Mouse (Mus musculus): ENCODE measurements at regions not wholly inside any gene's neighbourhood (a gene's known extent, or its start where the extent isn't known, plus 50 kb on each side); places are given as distances from the start of the nearest gene placed in this dataset.

DNA sequence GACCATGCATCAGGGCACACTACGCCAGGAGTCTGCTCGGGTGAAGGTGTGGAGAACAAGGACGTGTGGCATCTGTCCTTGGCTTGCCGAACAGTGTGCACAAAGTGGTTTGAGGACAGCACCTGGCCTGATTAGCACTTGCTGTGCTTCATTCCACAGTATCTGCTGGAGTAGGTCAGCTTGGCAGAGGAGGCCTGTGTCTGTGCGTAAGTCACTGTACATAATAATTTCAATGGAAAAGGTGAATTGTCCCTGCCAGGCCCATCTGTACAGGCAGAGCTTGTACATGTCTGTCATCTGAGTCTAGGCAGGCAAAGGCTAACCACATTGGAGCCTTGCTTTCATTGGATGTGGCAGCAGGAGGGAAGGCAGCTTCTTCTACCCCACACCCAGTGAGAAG is 979.5 kb upstream of the Car8 start:
- no peak for DNase-seq

DNA sequence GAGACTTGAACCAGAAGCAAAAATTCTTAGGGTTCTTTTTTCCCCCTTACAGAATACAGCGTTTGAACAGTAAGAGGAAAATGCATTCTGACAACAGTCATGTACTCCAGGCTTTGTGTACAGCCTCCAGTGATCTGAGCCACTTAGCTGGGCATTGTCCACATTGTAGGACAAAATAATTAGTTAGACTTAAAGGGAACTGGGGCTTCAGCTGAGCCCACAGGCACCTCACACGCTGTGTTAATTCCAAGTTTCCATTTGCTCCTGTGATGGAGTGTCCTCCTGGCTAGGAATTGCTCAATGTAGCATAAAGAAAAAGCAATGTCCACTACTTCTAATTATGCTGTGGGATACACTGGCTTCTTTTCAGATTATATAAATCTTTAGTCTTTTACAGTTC is 969.8 kb upstream of the Car8 start:
- DNase-seq, result no peak

GRCm38 (mm10) chr4:9200012-9200411 is 961.2 kb upstream of the Car8 start:
- DNase-seq, result no peak

GRCm38 (mm10) chr4:9196435-9196834 is 957.6 kb upstream of the Car8 start:
- DNase-seq, result no peak

- DNase-seq, result peak; percentile 32
Observed at GRCm38 (mm10) chr4:9193121-9193520, 954.3 kb upstream of the Car8 start.

- DNase-seq, result no peak
Observed at GRCm38 (mm10) chr4:9185156-9185875, 946.5 kb upstream of the Car8 start.

GRCm38 (mm10) chr4:9184451-9185121 is 945.7 kb upstream of the Car8 start:
- peak; percentile 6 for DNase-seq

DNA sequence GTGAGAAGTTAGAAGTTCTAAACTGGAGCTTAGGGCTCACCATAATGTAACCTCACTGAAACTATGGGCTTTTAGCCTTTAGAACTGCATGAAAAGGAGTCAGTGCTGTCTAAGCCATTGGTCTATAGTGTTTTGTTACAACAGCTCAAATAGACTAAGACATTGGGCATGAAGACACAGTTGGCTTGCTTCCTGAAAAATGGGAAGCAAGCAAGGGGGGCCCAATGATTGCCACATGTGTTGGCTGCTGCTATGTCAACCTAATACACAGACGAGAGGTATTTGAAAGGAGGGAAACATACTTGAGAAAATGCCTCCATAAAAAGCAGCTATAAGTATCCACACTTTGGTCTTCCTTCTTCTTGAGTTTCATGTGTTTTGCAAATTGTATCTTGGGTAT is 935.5 kb upstream of the Car8 start:
- no peak for DNase-seq

GRCm38 (mm10) chr4:9162374-9162773 is 923.5 kb upstream of the Car8 start:
- DNase-seq, result no peak

DNA sequence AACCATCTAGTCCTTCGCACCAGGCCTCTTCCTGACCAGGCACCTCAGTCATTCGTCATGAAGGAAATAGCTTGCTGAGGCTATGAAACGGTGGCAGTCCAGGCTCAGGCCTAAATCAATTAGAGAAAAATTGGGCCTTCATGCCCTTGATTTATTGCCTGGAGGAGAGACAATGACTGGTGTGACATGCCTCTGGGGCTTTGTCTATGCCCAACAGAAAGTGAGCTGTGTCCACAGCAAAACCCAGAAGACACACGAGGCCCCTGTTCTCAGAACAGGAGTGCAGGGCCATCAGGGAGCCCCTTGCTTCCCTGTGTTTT is 922.9 kb upstream of the Car8 start:
- DNase-seq, result no peak

DNA sequence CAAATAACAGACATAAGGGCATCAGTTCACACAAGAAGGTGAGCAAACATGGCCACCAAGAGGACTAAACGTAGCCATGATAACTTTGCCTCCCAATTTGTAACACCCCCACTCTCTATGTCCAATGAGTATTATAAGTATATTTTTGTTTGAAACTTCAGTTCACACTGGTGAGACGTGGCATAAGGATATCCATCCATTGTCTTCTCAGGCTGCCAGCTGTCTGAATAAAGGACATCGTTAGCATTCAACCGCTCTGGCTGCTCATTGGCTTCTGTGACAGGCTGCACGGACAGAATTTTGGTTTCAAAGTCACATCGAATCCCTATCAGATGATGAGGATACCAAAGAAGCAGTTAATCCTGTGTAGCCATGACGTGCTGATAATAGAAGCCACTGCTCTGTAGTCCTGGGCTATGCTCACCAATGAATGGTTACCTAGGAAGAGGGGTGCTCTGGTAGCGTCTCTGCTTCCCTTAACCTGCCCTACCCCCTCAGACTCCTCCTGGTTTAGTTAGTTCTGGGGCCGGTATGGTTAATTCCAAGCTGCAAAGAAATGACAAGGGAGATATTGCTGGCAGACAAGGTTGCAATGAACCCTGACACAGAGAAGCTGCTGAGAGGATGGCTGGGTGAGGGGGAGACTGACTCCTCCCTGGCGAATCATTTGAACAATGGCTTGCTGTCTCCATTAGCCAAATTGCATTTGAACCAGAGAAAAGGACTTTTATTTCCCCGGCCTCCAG is 922.4 kb upstream of the Car8 start:
- DNase-seq, result no peak

DNA sequence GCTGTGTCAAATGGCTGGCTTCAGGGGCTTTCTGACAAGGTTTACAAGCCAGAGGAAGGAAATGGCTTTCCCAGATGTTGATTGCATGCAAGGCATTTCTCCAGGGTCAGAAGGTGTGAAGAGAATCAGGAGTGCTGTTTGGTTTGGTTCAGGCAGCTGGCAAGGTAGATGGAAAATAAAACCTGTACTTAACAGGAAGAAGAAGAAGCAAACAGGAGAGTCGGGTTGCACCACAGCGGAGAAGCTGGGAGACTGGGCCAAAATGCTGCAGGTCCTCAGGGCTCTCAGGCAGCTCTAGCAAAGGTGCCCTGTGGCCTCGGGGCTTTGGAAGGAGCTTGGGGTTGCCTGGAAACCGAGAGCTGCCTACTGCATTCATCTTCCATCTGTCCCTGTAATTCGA is 908.9 kb upstream of the Car8 start:
- no peak for DNase-seq

DNA sequence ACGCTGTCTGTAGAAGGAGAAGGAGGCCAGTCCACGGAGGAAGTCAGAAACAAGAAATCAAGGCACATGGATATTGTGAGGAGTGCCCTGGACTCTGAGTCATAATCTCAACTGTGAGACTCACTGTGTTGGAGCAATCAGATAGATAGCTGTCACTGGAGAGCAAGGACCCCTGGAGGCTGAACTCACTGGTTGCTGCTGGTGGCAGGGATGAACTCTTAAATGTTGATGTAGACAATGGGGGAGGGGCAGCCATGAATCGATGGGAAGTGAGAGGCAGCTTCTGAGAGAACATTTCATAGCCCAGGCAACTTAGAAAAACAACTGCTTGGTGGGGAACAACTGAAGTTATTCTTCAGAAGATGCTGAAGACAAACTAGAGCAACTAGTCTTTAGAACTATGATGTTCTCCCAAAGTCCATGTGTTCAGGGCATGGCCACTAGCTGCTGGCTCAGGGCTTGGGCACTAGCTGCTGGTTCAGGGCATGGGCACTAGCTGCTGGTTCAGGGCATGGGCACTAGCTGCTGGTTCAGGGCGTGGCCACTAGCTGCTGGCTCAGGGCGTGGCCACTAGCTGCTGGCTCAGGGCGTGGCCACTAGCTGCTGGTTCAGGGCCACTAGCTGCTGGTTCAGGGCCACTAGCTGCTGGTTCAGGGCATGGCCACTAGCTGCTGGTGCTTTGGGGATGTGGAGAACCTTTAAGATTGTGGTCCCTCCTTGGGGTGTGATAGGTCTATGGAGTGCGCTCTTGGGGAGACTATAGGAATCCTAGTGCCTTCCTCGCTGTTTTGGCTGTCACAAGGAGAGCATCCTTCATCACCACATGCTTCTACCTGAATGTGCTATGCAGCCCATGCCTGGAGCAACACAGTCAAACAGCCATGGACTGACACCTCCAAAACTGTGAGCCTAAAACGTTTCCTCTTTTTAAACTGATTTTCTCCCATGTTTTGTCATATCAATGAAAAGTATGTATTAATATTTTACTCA is 905.7 kb upstream of the Car8 start:
- no peak for DNase-seq

DNA sequence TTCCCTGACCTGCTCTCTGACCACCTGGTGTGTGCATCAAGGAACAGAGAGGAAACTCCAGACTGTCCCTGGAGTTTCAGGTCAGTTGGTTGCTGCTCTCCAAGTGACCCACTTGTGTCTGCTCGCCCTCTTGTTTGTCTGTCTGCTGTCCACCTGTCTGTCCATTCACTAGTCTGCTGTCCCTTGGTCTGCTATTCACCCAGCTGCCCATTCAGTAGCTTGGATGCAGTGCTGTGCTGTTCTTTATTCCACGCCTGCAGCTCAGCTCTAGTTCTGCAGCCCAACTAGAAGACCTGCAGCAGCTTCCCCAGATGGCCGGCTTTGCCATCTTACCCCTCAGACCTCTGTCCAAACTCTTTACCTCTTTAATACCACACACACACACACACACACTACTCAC is 904.2 kb upstream of the Car8 start:
- no peak for DNase-seq

GRCm38 (mm10) chr4:9141946-9142683 is 903.3 kb upstream of the Car8 start:
- no peak for DNase-seq

DNA sequence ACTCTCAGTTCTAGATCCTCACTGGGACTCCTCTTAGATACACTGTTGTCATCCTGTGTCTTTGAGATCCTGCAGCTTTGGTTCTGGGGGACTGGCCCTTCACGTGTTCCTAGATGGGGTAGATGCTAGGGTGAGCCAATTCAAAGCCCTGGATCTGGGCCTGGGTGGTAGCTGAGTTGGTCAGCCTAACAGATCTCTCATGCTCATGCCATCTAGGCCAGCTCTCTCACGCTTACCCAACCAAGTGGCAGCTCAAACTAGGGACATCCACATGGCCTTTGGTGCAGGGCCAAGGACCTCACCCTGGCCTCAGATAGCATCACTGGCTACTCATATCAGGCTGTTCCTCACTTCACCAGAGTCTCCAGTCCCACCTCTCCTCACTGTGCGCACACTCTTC is 901.9 kb upstream of the Car8 start:
- DNase-seq, result no peak

GRCm38 (mm10) chr4:9136657-9137056 is 897.8 kb upstream of the Car8 start:
- no peak for DNase-seq

GRCm38 (mm10) chr4:9136188-9136569 is 897.3 kb upstream of the Car8 start:
- peak; percentile 48 for DNase-seq

DNA sequence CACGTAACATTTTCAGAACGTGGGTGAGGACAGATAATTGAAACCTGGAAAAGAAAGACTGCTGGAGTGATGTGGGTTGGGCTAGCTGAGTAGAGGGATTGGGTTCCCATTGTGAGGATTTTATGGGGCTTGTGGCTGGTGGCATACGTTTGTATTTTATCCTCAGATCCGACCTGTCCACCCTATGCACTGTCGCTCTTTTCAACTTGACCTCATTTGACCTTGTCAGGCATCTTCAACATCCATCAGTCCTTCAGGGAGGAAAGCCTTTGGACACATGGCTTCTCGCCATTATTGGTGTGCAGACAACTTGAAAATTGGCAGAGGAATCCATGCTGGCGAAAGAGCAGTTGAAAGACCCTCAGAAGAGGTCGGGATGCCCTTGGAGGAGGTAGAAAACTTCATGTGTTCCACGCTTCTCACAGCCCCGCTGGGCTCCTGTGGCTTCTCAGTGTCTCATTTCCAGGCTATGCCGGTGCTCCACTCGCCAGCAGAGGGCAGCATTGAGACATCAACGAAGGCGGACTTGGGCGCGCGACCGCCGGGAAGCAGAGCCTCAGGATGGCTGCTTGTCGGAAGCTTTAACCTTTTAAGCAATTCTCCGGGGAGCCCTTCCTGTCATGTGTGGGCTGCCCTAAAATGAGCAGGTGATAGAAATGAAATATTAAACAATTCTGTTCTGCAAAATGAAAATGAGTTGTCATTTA is 896.8 kb upstream of the Car8 start:
- peak; percentile 96 for DNase-seq

GRCm38 (mm10) chr4:9133695-9134094 is 894.9 kb upstream of the Car8 start:
- DNase-seq, result peak; percentile 64

- DNase-seq, result peak; percentile 19
Observed at GRCm38 (mm10) chr4:9132982-9133625, 894.3 kb upstream of the Car8 start.

Data from right cerebral cortex, adult 18-20 months (tissue).